11 mouse cellular contexts compared by ENCODE assay signal in genomic region chr19:12575107-12575506, GRCm38 (mm10). TPM values are rescaled to one million over a fixed set of nuclear protein-coding genes. Genes with fewer than 3 reads are reported as not detected.
DNase-seq lines count a peak whose midpoint lies in the region; ATAC-seq and TF ChIP-seq lines count a peak whose summit lies in the region.
"Had no signal": no experiment of that assay in that cellular context is flagged by ENCODE, and none has a peak within 500 bp of the region (broad histone marks: within the 10 kb centered on the region; RNA-seq: fewer than 3 reads in every experiment).

No protein-coding gene starts in this region.

- no peak overlapping the region for H3K27ac ChIP-seq in kidney, embryonic 16.5 days (ENCODE audit: low read length)
- H3K27ac ChIP-seq in heart, embryonic 13.5 days (replicated peaks): no peak overlapping the region
- H3K27ac ChIP-seq in lung, postnatal 0 days (ENCODE audit: low read length): no peak overlapping the region
- H3K27ac ChIP-seq in midbrain, embryonic 10.5 days (replicated peaks): no peak overlapping the region

- no peak for ATAC-seq in kidney, embryonic 16.5 days (ENCODE audit: low FRiP score, low TSS enrichment)
- no peak for ATAC-seq in heart, embryonic 13.5 days (ENCODE audit: extremely low read depth, insufficient number of reproducible peaks, low FRiP score, low TSS enrichment)
- no peak for ATAC-seq in lung, postnatal 0 days

- no peak for TF ChIP-seq CTCF in lung, postnatal 0 days (IDR thresholded peaks at IDR 0.05)

- H3K36me3 ChIP-seq in kidney, embryonic 16.5 days (ENCODE audit: insufficient read depth, low read length): 0 out of 2 replicates have a peak, but pooled peaks cover 9% of the 10 kb centered on the region
- H3K36me3 ChIP-seq in heart, embryonic 13.5 days: peaks cover 28% of the 10 kb centered on the region
- peaks cover 5% of the 10 kb centered on the region; the same call in 1 of the 2 replicates for H3K36me3 ChIP-seq in lung, postnatal 0 days (ENCODE audit: insufficient read depth, low read length)
- H3K36me3 ChIP-seq in midbrain, embryonic 10.5 days: peaks cover 24% of the 10 kb centered on the region

- TF ChIP-seq EP300 in lung, postnatal 0 days (IDR thresholded peaks at IDR 0.05): no peak

- H3K4me1 ChIP-seq in kidney, embryonic 16.5 days (ENCODE audit: insufficient read depth, low read length): no peaks in the 10 kb centered on the region
- H3K4me1 ChIP-seq in heart, embryonic 13.5 days: peaks cover 20% of the 10 kb centered on the region
- peaks cover 6% of the 10 kb centered on the region for H3K4me1 ChIP-seq in lung, postnatal 0 days (ENCODE audit: insufficient read depth, low read depth, low read length)
- H3K4me1 ChIP-seq in midbrain, embryonic 10.5 days: peaks cover 23% of the 10 kb centered on the region

- no peaks in the 10 kb centered on the region for H3K9me3 ChIP-seq in kidney, embryonic 16.5 days (ENCODE audit: low read length)
- H3K9me3 ChIP-seq in heart, embryonic 13.5 days: no peaks in the 10 kb centered on the region
- H3K9me3 ChIP-seq in lung, postnatal 0 days (ENCODE audit: low read length): no peaks in the 10 kb centered on the region
- H3K9me3 ChIP-seq in midbrain, embryonic 10.5 days (replicated peaks): no peaks in the 10 kb centered on the region

- no peak overlapping the region for H3K9ac ChIP-seq in kidney, embryonic 16.5 days (replicated peaks; ENCODE audit: low read length)
- no peak overlapping the region for H3K9ac ChIP-seq in heart, embryonic 13.5 days
- H3K9ac ChIP-seq in lung, postnatal 0 days (replicated peaks; ENCODE audit: low read depth): no peak overlapping the region

- 0 out of 2 replicates have a peak overlapping the region, but pooled peaks have one; percentile 49 for H3K4me3 ChIP-seq in kidney, embryonic 16.5 days (ENCODE audit: low read length)
- peak overlapping the region; percentile 60; the same call in 1 of the 2 replicates for H3K4me3 ChIP-seq in heart, embryonic 13.5 days
- H3K4me3 ChIP-seq in lung, postnatal 0 days (ENCODE audit: low read depth, low read length): no peak overlapping the region
- H3K4me3 ChIP-seq in midbrain, embryonic 10.5 days: no peak overlapping the region

- no peaks in the 10 kb centered on the region for H3K27me3 ChIP-seq in kidney, embryonic 16.5 days (ENCODE audit: insufficient read depth, low read length)
- no peaks in the 10 kb centered on the region for H3K27me3 ChIP-seq in heart, embryonic 13.5 days (replicated peaks)
- H3K27me3 ChIP-seq in lung, postnatal 0 days (replicated peaks; ENCODE audit: insufficient read depth, low read length): no peaks in the 10 kb centered on the region
- no peaks in the 10 kb centered on the region for H3K27me3 ChIP-seq in midbrain, embryonic 10.5 days (ENCODE audit: low read depth, poor library complexity, severe bottlenecking)

- peak overlapping the region; percentile 56 for H3K4me2 ChIP-seq in kidney, embryonic 16.5 days (replicated peaks; ENCODE audit: low read depth, low read length)
- H3K4me2 ChIP-seq in heart, embryonic 13.5 days: peak overlapping the region; percentile 83
- no peak overlapping the region for H3K4me2 ChIP-seq in lung, postnatal 0 days (replicated peaks; ENCODE audit: low read depth, low read length)

- WGBS in kidney, embryonic 16.5 days: 89% methylated on average over 7 of the region's 7 CpGs
- WGBS in heart, embryonic 13.5 days: 85% methylated on average over 7 of the region's 7 CpGs
- 51% methylated on average over 7 of the region's 7 CpGs for WGBS in lung, postnatal 0 days
- 93% methylated on average over 7 of the region's 7 CpGs for WGBS in midbrain, embryonic 10.5 days

- DNase-seq in kidney, postnatal 10 days: no peak
- DNase-seq in MN1 (ENCODE audit: low spot score): peak; percentile 22
- DNase-seq in lung, postnatal 0 days (ENCODE audit: low spot score): peak; percentile 14
- no peak for DNase-seq in midbrain, embryonic 10.5 days (ENCODE audit: low spot score)
- no peak for DNase-seq in layer of hippocampus, postnatal 25 days (ENCODE audit: extremely low spot score in 1 of 2, low spot score in 1 of 2)
- DNase-seq in thymus, postnatal 36 days: no peak
- DNase-seq: cerebellum, adult 2 months had no signal

RNA-seq across cellular contexts. Expression of gene Gm4952, which starts 24.7 kb away (rescaled TPM):
- 0.31 and 0.49 TPM in 2 replicates for polyA plus RNA-seq in kidney, embryonic 16.5 days (2015; fragmentation: Nextera tagmentation; extraction: Ambion mirVana)
- polyA plus RNA-seq in heart, embryonic 13.5 days (2015; fragmentation: Nextera tagmentation; extraction: Ambion mirVana): 0.10 and 0.12 TPM in 2 replicates
- polyA plus RNA-seq in lung, postnatal 0 days (2015; fragmentation: Nextera tagmentation; extraction: Ambion mirVana): not detected in 2 replicates
- not detected in 2 replicates for polyA plus RNA-seq in midbrain, embryonic 10.5 days (2016; fragmentation: Nextera tagmentation; extraction: Ambion mirVana)
- not detected for total RNA-seq in layer of hippocampus, postnatal 25 days (2021)
- total RNA-seq: gastrocnemius, postnatal 36 days had no signal

RNA-seq across cellular contexts. Expression of gene Fam111a, which starts 29.6 kb away (rescaled TPM):
- 24.3 and 26.0 TPM in 2 replicates for polyA plus RNA-seq in kidney, embryonic 16.5 days (2015; fragmentation: Nextera tagmentation; extraction: Ambion mirVana)
- 16.9 and 17.5 TPM in 2 replicates for polyA plus RNA-seq in heart, embryonic 13.5 days (2015; fragmentation: Nextera tagmentation; extraction: Ambion mirVana)
- 7.4 and 8.8 TPM in 2 replicates for polyA plus RNA-seq in lung, postnatal 0 days (2015; fragmentation: Nextera tagmentation; extraction: Ambion mirVana)
- 20.9 and 21.0 TPM in 2 replicates for polyA plus RNA-seq in midbrain, embryonic 10.5 days (2016; fragmentation: Nextera tagmentation; extraction: Ambion mirVana)
- 1 to 10 TPM; 1.3 to 2.0 TPM for total RNA-seq in layer of hippocampus, postnatal 25 days (2021)

RNA-seq across cellular contexts. Expression of gene Glyat, which starts 58.0 kb away (rescaled TPM):
- 17.7 and 20.0 TPM in 2 replicates for polyA plus RNA-seq in kidney, embryonic 16.5 days (2015; fragmentation: Nextera tagmentation; extraction: Ambion mirVana)
- 0.05 TPM in 1 of 2 replicates, not detected in the other for polyA plus RNA-seq in heart, embryonic 13.5 days (2015; fragmentation: Nextera tagmentation; extraction: Ambion mirVana)
- polyA plus RNA-seq in lung, postnatal 0 days (2015; fragmentation: Nextera tagmentation; extraction: Ambion mirVana): not detected in 2 replicates
- not detected in 2 replicates for polyA plus RNA-seq in midbrain, embryonic 10.5 days (2016; fragmentation: Nextera tagmentation; extraction: Ambion mirVana)
- total RNA-seq in layer of hippocampus, postnatal 25 days (2021): under 1 TPM in 1 of 2 experiments, not detected in 1; 0.22 TPM
- total RNA-seq: gastrocnemius, postnatal 36 days had no signal
- polyA plus RNA-seq: neural tube, embryonic 14.5 days had no signal

Comparison
In these comparisons a context has a peak if more than half of its experiments do, and no peak if none do; other contexts are left out.
1. H3K4me3 ChIP-seq: peak in kidney, embryonic 16.5 days (single experiment) and heart, embryonic 13.5 days (single experiment); none in lung, postnatal 0 days (single experiment) and midbrain, embryonic 10.5 days (single experiment).
2. DNase-seq: peak in MN1 (single experiment) and lung, postnatal 0 days (single experiment); none in kidney, postnatal 10 days (single experiment), midbrain, embryonic 10.5 days (single experiment), layer of hippocampus, postnatal 25 days (0 of 2) and thymus, postnatal 36 days (0 of 2).
3. RNA of gene Glyat, which starts 58.0 kb away (polyA plus RNA-seq): 17.7 to 20.0 TPM in kidney, embryonic 16.5 days; 0.05 TPM in heart, embryonic 13.5 days, not detected in lung, postnatal 0 days and not detected in midbrain, embryonic 10.5 days; every median in the first group is over 10 times any median in the second.